Mouse (Mus musculus): Measurements from ENCODE around the gene Robo1.
"Not testable (repeated sequence)": the region's sequence is repeated elsewhere in the genome, so short reads cannot be mapped to it uniquely, and the experiment has no call there.

Robo1 gene

DNA sequence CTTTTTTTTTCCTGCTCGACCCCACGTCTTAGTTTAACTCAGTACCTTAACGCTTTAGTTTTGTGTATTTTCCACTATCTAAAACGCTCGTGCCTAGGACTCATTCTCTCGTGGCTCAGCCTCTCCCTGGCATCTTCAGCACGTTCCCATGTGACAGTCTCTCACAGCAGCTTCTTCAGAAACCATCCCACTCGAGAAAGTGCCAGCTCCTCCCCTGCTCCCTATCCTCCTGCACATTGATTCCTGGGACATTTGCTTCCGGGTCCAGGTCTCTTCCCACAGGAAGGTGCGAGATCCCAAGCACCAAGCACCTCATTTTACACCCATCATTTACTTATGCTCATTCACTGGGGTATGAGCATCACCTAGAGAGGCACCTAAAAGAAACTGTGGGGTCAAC, 150.0 kb downstream of the Robo1 start:
- DNase-seq, result no peak

- no peak for DNase-seq
Observed at GRCm38 (mm10) chr16:72458576-72458975, 150.5 kb downstream of the Robo1 start.

DNA sequence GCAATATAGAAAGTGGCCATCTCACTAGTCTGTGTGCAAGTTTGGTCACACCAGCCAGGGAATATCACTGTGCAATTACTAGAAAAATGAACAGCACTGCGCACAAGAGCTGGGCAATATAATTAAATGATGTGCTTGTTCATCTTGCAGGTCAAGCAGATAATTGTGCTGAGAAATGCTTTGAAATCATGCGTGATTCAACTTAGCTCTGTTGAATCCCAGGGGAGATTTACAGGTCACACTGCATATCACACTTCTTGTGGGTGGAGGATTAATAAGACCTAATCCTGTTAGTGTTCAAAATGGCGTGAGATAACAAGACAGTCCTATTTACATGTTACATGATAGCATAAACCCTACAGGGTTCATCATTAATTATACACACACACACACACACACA, 157.6 kb downstream of the Robo1 start:
- no peak for DNase-seq

GRCm38 (mm10) chr16:72470037-72470673, 162.0 kb downstream of the Robo1 start:
- no peak for DNase-seq

DNA sequence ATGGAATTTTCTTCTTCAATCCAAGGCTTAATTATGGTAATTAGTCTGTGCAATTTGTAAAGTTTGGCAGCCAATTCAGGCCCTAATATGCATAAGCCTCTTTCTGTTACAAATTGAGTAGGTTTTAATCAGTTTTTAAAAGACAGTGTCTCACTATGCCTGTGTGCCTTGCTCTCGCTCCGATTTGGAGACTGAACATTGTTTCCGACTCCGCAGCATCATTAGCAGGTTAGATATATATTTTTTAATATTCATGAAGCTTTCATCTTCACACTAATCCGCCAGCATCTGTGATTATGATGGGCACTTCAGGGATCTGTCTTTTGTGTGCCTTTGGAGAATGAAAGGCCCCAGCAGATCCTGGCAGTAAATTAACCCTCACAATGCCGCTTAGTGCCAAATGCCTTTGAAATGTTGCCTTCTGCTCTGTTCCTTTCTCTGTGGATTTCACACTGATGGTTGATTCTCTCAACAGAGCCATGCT, 202.7 kb downstream of the Robo1 start:
- DNase-seq, result no peak

DNA sequence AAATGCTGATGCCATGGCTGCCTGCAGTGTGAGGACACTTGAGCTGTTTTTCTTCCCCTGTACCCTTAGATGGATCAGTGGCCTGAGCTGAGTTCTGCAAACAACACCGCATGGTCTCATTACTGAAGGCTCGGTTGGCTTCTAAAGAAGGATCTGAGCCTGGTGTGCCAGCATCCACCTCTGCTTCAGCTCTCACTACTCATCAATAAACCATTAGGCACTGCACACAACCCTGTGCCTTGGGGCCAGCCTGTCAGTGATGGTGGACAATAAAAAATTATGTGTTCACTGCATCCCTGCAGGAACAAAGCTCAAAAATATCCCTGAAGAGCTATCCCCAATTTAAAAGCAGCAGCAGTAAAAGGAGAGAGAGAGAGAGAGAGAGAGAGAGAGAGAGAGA, 223.2 kb downstream of the Robo1 start:
- no peak for DNase-seq

GRCm38 (mm10) chr16:72533900-72534571, 225.9 kb downstream of the Robo1 start:
- DNase-seq, result no peak

DNA sequence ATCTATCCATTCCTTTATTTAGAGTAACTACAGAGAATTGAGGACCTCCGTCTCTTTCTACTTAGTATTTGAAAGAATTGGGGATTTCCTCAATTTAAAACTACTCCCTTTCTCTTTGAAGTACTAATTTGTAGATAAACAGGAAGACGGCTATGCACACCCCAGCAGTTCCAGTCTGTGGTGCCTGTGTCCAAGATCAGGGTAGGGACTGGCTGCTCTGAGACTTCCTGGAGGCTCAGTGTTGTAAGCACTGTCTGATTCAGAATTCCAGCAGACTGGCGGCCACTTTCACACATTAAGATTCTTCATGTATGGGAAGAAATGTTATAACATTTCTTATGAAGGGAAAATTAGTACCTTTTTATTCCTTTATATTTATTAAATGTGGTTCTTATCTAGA, 230.1 kb downstream of the Robo1 start:
- DNase-seq, result no peak

DNA sequence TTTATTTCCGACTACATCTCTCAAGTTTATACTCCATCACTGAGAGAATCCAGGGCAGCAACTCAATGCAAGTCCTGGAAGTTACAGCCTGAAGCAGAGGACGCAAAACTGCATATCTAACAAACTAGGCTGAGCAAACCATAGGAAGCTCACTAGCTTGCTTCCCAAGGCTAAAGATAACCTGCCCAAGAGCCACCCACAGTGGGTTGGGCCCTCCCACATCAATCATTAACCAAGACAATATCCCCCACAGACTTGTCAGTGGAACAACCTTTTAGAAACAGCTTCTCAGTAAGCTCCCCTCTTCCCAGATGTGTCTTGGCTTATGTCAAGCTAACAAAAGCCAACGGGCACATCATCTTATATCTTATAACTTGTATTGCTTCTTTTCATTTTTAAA, 235.8 kb downstream of the Robo1 start:
- DNase-seq, result no peak

DNA sequence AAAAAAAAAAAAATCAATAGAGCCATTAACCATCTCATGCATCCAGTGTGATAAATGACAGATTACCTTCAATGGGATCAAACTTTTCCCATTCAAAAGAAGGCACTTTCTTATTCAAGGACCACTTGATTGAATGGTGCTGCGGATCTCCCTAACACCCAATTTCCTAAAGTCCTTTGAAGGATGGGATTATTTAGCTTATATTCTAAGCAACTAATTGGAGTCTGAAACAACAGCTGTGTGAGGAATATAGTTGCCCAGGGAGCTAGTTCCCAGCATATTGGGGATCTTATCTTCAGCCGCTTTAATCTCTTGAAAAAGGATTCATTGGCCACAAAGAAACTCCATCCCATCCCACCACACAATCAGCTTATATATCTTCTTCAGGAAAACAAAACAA, 236.8 kb downstream of the Robo1 start:
- no peak for DNase-seq

GRCm38 (mm10) chr16:72551672-72552243, 243.7 kb downstream of the Robo1 start:
- DNase-seq, result no peak

- DNase-seq, result no peak
Observed at GRCm38 (mm10) chr16:72553713-72554112, 245.6 kb downstream of the Robo1 start.

GRCm38 (mm10) chr16:72562149-72562548, 254.0 kb downstream of the Robo1 start:
- not testable (repeated sequence) for DNase-seq

- DNase-seq, result no peak
Observed at GRCm38 (mm10) chr16:72563196-72563963, 255.3 kb downstream of the Robo1 start.

- no peak for DNase-seq
Observed at GRCm38 (mm10) chr16:72575171-72575570, 267.1 kb downstream of the Robo1 start.

GRCm38 (mm10) chr16:72576956-72577355, 268.9 kb downstream of the Robo1 start:
- DNase-seq, result no peak

DNA sequence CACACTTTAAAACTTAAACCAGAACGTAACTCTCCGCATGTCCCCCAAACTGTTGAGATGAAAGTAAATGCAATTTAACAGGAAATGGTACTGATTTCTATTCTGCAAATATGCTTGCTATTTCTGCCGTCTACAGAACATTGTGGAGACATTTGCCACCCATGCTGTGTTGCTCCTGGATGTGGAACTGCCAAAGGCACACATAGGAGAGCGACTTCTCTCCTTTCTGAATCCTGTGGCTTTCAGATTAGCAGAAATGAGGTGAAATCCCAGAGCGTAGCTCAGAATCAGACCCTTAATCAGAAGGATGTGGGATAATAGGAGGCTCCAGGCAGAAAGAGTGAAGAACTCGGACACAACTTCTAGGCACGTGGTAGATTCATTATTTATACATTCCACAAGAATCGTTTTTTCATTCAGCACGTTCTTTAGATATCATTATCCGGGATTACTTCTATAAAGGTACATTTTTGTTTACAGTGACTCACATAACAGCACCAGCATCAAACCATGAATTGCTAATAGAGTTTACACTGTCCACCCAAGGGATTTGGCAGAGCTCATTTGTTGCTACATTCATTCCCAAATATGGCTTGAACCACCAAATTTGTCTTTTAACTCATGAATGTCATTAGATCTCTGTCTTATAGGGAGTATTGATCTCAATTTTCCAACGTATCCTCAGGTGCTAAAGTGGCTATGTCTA, 276.5 kb downstream of the Robo1 start:
- DNase-seq, result no peak

DNA sequence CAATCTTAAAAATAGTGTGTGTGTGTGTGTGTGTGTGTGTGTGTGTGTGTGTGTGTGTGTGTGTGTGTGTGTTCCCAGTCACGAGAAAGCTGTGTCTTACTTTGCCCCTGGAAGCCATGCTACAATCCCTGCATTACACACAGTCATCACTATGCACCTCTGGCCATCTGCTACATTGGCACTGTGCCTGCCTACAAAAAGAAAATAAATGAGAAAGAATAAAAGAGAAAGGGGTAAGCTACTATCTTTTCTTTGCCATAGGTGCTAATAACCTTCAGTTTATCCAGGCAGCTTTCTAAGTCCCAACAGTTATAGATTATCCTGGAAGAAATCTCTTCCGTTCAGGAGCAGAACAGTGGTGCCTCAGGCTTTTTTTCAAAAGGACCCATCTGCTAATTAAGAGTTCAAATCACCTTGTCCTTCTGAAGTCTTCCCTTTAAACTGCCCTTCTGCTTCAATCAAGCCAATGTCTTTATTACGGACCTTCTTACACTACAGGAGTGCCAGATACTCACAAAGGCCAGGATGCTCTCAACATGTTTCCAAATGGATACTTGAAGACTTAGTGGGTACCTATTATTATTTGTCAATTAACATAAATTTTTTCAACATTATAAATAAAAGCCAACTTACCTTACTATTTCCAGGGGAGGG, 277.2 kb downstream of the Robo1 start:
- no peak for DNase-seq

DNA sequence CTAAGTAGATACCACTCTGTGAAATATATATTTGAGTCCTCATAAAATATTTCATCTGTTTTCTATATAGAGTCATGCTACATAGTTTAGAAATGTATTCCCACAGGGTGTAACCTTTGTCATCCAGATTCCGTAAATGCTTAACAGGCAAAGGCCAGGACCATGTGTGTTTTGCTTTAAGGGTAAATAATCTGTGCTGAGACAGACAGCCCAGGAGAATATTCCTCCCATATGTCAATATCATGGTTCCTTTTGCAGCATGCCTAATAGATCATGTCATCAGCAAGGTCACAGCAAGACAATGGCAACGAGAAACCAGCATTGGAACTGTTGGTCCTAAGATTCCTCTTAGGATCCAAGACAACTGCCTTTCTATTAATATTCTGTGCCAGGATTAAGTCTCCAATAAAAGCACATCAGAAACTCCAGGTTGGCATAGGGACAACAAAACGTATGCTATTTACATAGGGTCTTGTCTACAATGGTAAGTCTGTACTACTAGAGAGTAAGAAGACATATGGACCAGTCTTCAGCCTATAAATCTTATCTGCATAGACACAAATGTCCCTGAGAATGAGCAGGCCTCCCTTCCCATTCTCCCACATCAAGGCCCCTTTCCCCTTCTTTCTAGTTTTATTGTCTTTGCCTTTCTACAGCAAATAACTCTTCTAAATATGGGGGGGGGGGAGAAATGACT, 279.4 kb downstream of the Robo1 start:
- no peak for DNase-seq

- DNase-seq, result no peak
Observed at GRCm38 (mm10) chr16:72603487-72604206, 295.5 kb downstream of the Robo1 start.

GRCm38 (mm10) chr16:72605066-72605465, 297.0 kb downstream of the Robo1 start:
- peak; percentile 43 to 71 for DNase-seq
